Mouse (Mus musculus) thymus, adult 2 months (tissue): ENCODE results near the gene Tbc1d2b. TPM values are rescaled to one million over a fixed set of nuclear protein-coding genes. Genes with fewer than 3 reads are reported as not detected.

ENCODE experiments used
- DNase-seq: peaks from one replicate; pipeline ENCODE4 v3.0.0; 2021
- H3K27ac ChIP-seq: fragments of 200-500 bp; 2 replicates; pipeline ENCODE4 v1.5.1; 2012; ENCODE audit warnings: low read length, control low read depth; ENCODE audit not compliant: control insufficient read depth, insufficient read depth
- H3K27me3 ChIP-seq: fragments of 200-500 bp; 2 replicates; pipeline ENCODE4 v1.6.1; 2012; ENCODE audit warnings: mild to moderate bottlenecking, low read length, moderate library complexity, mixed read lengths; ENCODE audit not compliant: control insufficient read depth, insufficient read depth
- H3K36me3 ChIP-seq: fragments of 200-500 bp; 2 replicates; pipeline ENCODE4 v1.6.1; 2012; ENCODE audit warnings: mild to moderate bottlenecking, low read length, moderate library complexity; ENCODE audit not compliant: control insufficient read depth, insufficient read depth
- H3K4me1 ChIP-seq: fragments of 200-500 bp; replicated peaks from 2 replicates; pipeline ENCODE4 v1.6.1; 2012; ENCODE audit warnings: low read length; ENCODE audit not compliant: control insufficient read depth, insufficient read depth
- H3K4me3 ChIP-seq: fragments of 200-500 bp; 2 replicates; pipeline ENCODE4 v1.5.1; 2012; ENCODE audit warnings: mild to moderate bottlenecking, low read length, control low read depth, moderate library complexity; ENCODE audit not compliant: control insufficient read depth, insufficient read depth
- CTCF ChIP-seq: fragments of 200-500 bp; IDR thresholded peaks from 2 replicates; pipeline ENCODE4 v1.5.1; 2012; ENCODE audit warnings: mild to moderate bottlenecking, control low read depth, low read length, moderate library complexity, borderline replicate concordance; ENCODE audit not compliant: control insufficient read depth, poor library complexity, insufficient read depth; ENCODE audit errors: extremely low read depth
- POLR2A ChIP-seq: fragments of 200-500 bp; IDR thresholded peaks from 2 replicates; pipeline ENCODE4 v1.6.1; 2012; ENCODE audit warnings: mild to moderate bottlenecking, low read length, control low read depth, moderate library complexity; ENCODE audit not compliant: control insufficient read depth, poor library complexity, insufficient read depth; ENCODE audit errors: extremely low read depth
- WGBS: fragments of 180-500 bp; shearing (Covaris S2); methylation state at CpG from one replicate; pipeline ENCODE4 v1.1.7; 2018; 5-methylcytosine and 5-hydroxymethylcytosine counted together
- polyA plus RNA-seq: library from polyadenylated mRNA; depleted of rRNA; stranded (reverse); fragments of >200 nt; gene quantifications from 2 replicates; pipeline ENCODE4 v1.2.3, GENCODE M21; 2012

Tbc1d2b gene
- polyA plus RNA-seq, 1 experiment = 59.1 TPM

DNA sequence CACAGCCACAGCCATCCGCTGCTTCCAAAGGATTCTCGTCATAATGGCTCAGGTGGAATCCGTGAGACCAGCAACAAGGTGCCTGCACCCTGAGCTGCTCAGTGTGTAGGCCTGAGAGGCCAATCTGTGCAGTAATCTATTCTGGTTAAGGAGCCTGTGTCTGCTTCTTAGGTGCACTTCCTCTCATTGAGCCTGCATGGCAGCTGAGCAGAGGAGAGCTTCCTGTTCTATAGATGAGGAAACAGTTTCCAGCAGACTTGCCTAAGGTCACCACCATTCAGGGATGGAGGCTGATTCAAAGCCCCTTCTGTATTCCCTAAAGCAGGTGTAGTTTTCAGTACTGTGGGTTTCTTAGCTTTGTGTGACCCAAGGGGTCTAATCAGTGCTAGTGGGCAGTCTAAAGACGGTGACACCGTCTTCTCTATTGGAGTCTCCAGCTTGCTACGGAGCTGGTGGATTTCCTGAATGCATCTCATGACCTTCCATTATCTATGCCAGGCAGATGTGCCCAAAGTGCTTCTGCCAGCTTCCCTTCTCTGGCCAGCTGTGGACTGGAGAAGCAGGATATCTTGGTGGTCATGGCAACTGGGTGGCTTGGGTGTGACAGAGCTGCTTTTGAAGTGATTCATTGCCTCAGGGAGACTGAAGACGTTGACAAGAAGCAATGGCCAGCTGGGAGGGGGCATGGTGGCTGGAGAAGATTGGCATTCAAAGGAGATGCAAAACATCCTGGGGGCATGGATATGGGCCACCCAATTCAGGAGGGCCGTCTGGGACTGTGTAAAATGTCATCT is 97.9 kb downstream of the Tbc1d2b start:
- Histone ChIP-seq H3K36me3 (no peaks in the 10 kb centered on the region), H3K4me1 (no peaks in the 10 kb centered on the region), H3K27ac (no peak overlapping the region), H3K4me3 (no peak overlapping the region), H3K27me3 (no peaks in the 10 kb centered on the region)
- WGBS = 81% methylated on average over 8 of the region's 8 CpGs
- no peak for DNase-seq
- TF ChIP-seq POLR2A = no peak
- TF ChIP-seq CTCF = no peak

DNA sequence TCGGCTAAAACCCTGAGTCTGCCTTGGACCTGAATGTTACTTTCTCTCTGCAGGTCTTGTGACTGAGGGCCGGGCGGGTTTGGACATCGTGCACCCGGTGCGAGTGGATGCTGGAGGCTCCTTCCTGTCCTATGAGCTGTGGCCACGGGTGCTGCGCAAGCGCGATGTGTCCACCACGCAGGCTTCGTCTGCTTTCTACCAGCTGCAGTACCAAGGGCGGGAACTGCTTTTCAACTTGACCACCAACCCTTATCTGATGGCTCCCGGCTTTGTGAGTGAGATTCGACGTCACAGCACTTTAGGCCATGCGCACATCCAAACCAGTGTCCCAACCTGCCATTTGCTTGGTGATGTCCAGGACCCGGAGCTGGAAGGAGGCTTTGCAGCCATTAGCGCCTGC is 99.2 kb downstream of the Tbc1d2b start:
- Histone ChIP-seq H3K27ac (no peak overlapping the region), H3K27me3 (no peaks in the 10 kb centered on the region), H3K4me3 (no peak overlapping the region), H3K36me3 (no peaks in the 10 kb centered on the region), H3K4me1 (no peaks in the 10 kb centered on the region)
- TF ChIP-seq POLR2A = no peak
- TF ChIP-seq CTCF = no peak
- WGBS = 96% methylated on average over 19 of the region's 19 CpGs
- DNase-seq = no peak

DNA sequence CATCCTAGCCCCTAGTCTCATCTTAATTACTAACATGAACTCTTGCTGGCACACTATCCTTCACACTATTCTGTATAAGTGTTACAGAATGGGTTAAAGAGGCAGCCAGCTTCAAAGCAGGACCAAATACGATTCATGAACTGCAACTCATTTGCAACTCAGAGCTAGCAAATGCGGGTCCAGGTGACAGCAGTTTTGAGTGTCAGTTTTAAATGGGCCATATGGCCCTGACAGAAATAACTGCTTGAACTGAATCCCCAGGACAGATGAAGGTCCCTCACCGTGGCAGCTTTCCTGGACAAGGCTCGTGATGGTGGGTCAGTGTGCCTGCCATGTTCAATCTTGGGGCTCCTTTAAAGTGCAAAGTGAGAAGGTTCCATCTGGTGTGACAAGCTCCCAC is 100.6 kb downstream of the Tbc1d2b start:
- H3K36me3 ChIP-seq = no peaks in the 10 kb centered on the region
- H3K27ac ChIP-seq = no peak overlapping the region
- H3K4me3 ChIP-seq = no peak overlapping the region
- WGBS = 88% methylated on average over 4 of the region's 4 CpGs
- no peaks in the 10 kb centered on the region for H3K27me3 ChIP-seq
- no peaks in the 10 kb centered on the region for H3K4me1 ChIP-seq
- no peak for TF ChIP-seq CTCF
- TF ChIP-seq POLR2A = no peak
- DNase-seq = no peak

DNA sequence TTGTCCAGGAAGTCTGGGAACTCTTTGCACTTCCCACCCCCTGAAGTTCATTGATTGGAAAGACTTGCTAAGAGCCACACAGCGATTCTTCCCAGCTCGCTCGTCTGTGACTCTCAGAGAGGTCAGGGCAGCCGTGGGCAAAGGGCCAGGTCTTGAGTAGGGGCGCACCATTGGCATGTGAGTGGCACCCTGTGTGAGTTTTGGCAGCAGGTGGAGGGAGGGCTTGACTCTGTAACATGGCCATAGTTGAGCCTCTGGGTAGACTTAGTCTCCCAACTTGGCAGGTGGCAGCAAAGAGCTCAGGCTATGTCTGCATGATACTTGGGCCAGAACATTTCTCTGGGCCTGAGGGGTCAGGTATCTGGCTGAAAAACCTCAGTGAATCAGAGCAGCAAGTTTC is 104.0 kb downstream of the Tbc1d2b start:
- TF ChIP-seq POLR2A (no peak), CTCF (no peak)
- Histone ChIP-seq H3K4me1 (peaks cover 7% of the 10 kb centered on the region), H3K27ac (no peak overlapping the region), H3K36me3 (no peaks in the 10 kb centered on the region), H3K27me3 (peaks cover 10% of the 10 kb centered on the region; the same call in 1 of the 2 replicates), H3K4me3 (no peak overlapping the region)
- DNase-seq = no peak
- 91% methylated on average over 5 of the region's 5 CpGs for WGBS

DNA sequence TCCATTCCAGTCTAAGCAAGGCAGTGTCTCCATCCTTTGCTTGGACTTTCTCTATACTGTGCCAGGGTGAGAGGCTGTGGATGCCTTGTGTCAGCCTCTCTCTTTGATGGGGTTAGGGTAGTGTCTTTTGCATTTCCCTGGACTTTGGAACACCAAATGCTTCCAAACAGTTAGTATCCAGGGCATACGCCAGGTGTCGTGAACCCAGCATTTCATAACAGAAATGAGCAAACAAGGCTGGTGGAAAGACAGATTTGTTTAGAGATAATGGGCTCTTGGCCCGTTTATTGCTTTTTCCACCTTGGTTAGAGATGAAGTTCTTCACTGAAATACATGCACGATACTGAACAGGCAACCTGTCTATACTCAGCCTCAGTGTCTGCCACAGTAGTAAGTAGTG is 105.0 kb downstream of the Tbc1d2b start:
- H3K27me3 ChIP-seq = peaks cover 10% of the 10 kb centered on the region; the same call in 1 of the 2 replicates
- WGBS = 87% methylated on average over 4 of the region's 4 CpGs
- H3K27ac ChIP-seq = no peak overlapping the region
- DNase-seq = no peak
- TF ChIP-seq POLR2A = no peak
- TF ChIP-seq CTCF = no peak
- H3K4me1 ChIP-seq = peaks cover 7% of the 10 kb centered on the region
- no peak overlapping the region for H3K4me3 ChIP-seq
- H3K36me3 ChIP-seq = no peaks in the 10 kb centered on the region

DNA sequence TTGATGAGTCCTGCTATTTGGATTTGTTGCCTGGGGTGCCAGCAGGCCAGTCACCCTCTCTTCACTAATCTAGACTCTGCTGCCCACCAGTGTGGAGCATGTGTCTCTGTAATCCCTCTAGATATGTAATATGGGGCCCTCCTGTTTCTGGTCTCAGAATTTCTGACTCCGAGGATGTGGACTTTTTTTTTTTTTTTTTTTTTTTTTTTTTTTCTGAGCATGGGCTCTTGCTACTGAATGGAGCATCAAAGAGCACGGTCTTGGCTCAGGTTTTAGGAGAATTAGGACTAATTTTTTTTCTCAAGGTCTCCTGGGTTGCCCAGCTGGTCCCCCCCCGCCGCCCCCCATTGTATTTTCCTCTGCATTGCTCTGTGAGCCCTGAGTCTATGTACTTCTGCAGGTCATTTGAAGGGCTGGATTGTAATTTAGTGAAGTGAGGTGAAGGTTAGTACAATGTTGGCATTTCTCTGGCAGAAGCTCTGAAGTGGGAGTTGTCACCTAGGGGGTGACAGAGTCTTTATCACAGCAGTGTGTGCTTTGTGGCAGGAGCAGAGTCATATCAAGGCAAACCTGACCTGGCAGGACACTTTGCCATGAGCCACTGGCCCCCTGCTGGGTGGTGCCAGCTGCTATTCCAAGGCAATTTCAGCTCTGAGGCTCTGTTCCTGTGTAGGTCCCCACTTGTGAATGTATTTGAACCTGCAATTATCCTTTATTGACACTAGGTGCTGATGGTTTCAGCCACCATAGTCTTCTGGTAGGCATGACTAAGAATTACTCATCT is 105.7 kb downstream of the Tbc1d2b start:
- H3K36me3 ChIP-seq = no peaks in the 10 kb centered on the region
- peaks cover 7% of the 10 kb centered on the region for H3K4me1 ChIP-seq
- DNase-seq = no peak
- WGBS = 82% methylated on average over 4 of the region's 4 CpGs
- H3K27ac ChIP-seq = no peak overlapping the region
- no peak overlapping the region for H3K4me3 ChIP-seq
- peaks cover 10% of the 10 kb centered on the region; the same call in 1 of the 2 replicates for H3K27me3 ChIP-seq
- no peak for TF ChIP-seq CTCF
- TF ChIP-seq POLR2A = no peak
